Mouse (Mus musculus): ENCODE measurements around the gene Nfkbil1. TPM values are rescaled to one million over a fixed set of nuclear protein-coding genes. Genes with fewer than 3 reads are reported as not detected.

Nfkbil1 gene
- polyA plus RNA-seq, 1 experiment from 2014 or later, result 11.0 TPM

DNA sequence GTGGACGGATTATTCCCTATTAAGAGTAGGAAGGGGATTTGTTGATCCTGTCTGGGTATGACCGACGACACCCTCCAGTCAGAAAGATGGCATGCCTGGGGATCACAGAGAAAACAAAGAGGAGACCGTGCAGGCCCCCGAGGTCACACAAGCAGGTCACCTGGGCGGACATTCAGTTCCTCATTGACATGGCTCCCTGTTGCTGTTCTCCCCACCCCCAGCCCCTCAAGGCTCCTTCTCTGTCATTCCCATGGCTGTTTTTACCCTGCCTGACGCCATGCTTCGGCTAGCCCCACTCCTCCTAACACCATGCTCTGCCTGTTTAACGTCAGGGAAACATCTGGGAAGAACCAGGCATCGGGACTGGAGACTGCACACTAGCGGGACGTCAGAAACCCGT lies 26.1 kb upstream of the Nfkbil1 start:
- peaks cover 4% of the 10 kb centered on the region; the same call in 1 of the 2 replicates for H3K4me1 ChIP-seq (replicated peaks)
- H3K4me3 ChIP-seq (replicated peaks), result no peak overlapping the region
- H3K9ac ChIP-seq, result no peak overlapping the region
- 68% methylated on average over 13 of the region's 13 CpGs for WGBS
- H3K27ac ChIP-seq, result no peak overlapping the region
- H3K9me3 ChIP-seq, result no peaks in the 10 kb centered on the region
- H3K36me3 ChIP-seq, result no peaks in the 10 kb centered on the region
- no peak for ATAC-seq
- H3K4me2 ChIP-seq (replicated peaks), result no peak overlapping the region
- peaks cover 9% of the 10 kb centered on the region for H3K27me3 ChIP-seq (replicated peaks)

- Histone ChIP-seq H3K4me2 (replicated peaks) (no peak overlapping the region), H3K4me3 (replicated peaks) (no peak overlapping the region), H3K27me3 (replicated peaks) (peaks cover 9% of the 10 kb centered on the region), H3K9ac (no peak overlapping the region), H3K27ac (no peak overlapping the region), H3K9me3 (no peaks in the 10 kb centered on the region), H3K4me1 (replicated peaks) (peaks cover 4% of the 10 kb centered on the region; the same call in 1 of the 2 replicates), H3K36me3 (no peaks in the 10 kb centered on the region)
- no peak for ATAC-seq
- 69% methylated on average over 4 of the region's 4 CpGs for WGBS
These were observed 24.0 kb upstream of the Nfkbil1 start for GRCm38 (mm10) chr17:35259621-35260020.

GRCm38 (mm10) chr17:35258492-35259478 lies 23.2 kb upstream of the Nfkbil1 start:
- H3K4me1 ChIP-seq (replicated peaks), result peaks cover 4% of the 10 kb centered on the region; the same call in 1 of the 2 replicates
- peaks cover 9% of the 10 kb centered on the region for H3K27me3 ChIP-seq (replicated peaks)
- H3K36me3 ChIP-seq, result peaks cover 8% of the 10 kb centered on the region; the same call in 1 of the 2 replicates
- H3K4me3 ChIP-seq (replicated peaks), result no peak overlapping the region
- 55% methylated on average over 14 of the region's 14 CpGs for WGBS
- no peak for ATAC-seq
- H3K27ac ChIP-seq, result no peak overlapping the region
- H3K4me2 ChIP-seq (replicated peaks), result peak overlapping the region; percentile 64; the same call in 1 of the 2 replicates
- no peak overlapping the region for H3K9ac ChIP-seq
- no peaks in the 10 kb centered on the region for H3K9me3 ChIP-seq

DNA sequence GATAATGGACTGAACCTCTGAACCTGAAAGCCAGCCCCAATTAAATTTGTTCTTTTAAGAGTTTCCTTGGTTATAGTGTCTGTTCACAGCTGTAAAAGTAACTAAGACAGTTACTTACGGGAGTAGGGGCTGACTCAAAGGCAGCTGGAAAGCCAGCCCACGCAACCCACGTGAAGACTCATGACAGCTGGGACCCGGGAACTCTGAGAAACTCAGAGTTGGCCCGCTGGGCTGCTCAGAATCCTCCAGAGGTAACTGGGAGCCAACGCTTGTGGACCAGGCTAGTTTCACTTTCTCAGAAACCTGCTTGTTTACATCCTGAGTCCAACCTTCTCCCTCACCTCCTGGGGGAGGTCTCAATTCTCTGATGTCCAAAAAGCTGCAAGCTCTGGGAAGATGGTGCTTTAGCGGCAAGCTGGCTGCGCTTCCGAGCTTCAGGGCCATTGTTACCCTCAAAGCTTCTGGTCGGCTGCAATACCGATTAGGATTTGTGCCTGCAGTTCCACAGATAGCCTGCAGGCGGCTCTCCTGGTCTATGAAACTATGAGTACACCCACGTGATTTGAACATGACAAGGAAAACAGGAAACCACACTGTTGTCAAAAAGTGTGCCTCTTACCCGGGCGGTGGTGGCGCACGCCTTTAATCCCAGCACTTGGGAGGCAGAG lies 22.4 kb upstream of the Nfkbil1 start:
- 13% methylated on average over 17 of the region's 17 CpGs for WGBS
- Histone ChIP-seq H3K9me3 (no peaks in the 10 kb centered on the region), H3K4me2 (replicated peaks) (peak overlapping the region; percentile 64), H3K27ac (no peak overlapping the region), H3K4me1 (replicated peaks) (peaks cover 4% of the 10 kb centered on the region; the same call in 1 of the 2 replicates), H3K9ac (peak overlapping the region; percentile 34; the same call in 1 of the 2 replicates), H3K4me3 (replicated peaks) (peak overlapping the region; percentile 31), H3K36me3 (peaks cover 14% of the 10 kb centered on the region), H3K27me3 (replicated peaks) (peaks cover 6% of the 10 kb centered on the region; the same call in 1 of the 2 replicates)
- 0 out of 2 replicates have a peak, but pooled peaks have one; percentile 16 for ATAC-seq

DNA sequence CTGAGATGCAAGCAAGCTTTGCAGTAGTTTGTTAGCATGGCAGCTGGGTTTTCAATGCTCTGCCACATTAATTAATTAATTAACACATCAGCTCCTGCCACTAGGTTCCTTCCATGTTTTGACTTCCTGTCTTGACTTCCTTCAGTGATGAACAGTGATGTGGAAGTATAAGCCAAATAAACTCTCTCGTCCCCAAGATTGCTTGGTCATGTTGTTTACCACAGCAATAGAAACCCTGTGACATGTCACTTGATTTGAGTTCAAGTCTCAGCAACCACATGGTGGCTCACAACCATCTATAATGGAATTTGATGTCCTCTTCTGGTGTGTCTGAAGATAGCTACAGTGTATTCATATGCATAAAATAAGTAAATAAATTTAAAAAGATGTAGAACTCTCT lies 21.8 kb upstream of the Nfkbil1 start:
- ATAC-seq, result no peak
- WGBS, result 68% methylated on average over 1 of the region's 1 CpGs
- H3K9me3 ChIP-seq, result no peaks in the 10 kb centered on the region

GRCm38 (mm10) chr17:35255704-35256103 lies 20.1 kb upstream of the Nfkbil1 start:
- Histone ChIP-seq H3K9me3 (no peaks in the 10 kb centered on the region), H3K36me3 (peaks cover 34% of the 10 kb centered on the region), H3K4me1 (replicated peaks) (no peaks in the 10 kb centered on the region), H3K27ac (no peak overlapping the region), H3K4me3 (replicated peaks) (no peak overlapping the region), H3K9ac (no peak overlapping the region), H3K4me2 (replicated peaks) (no peak overlapping the region), H3K27me3 (replicated peaks) (no peaks in the 10 kb centered on the region)
- ATAC-seq, result no peak
- WGBS, result 53% methylated on average over 4 of the region's 4 CpGs

More for the DNA sequence above, 21.8 kb upstream of the Nfkbil1 start:
- Histone ChIP-seq H3K27me3 (replicated peaks) (0 out of 2 replicates have a peak, but pooled peaks cover 5% of the 10 kb centered on the region), H3K27ac (no peak overlapping the region), H3K4me1 (replicated peaks) (peaks cover under 1% of the 10 kb centered on the region; the same call in 1 of the 2 replicates), H3K4me3 (replicated peaks) (no peak overlapping the region), H3K4me2 (replicated peaks) (no peak overlapping the region), H3K36me3 (peaks cover 20% of the 10 kb centered on the region), H3K9ac (no peak overlapping the region)

- H3K9me3 ChIP-seq, result no peaks in the 10 kb centered on the region
- H3K9ac ChIP-seq, result no peak overlapping the region
- no peak overlapping the region for H3K4me3 ChIP-seq (replicated peaks)
- no peak for ATAC-seq
- no peak overlapping the region for H3K27ac ChIP-seq
- peaks cover 38% of the 10 kb centered on the region for H3K36me3 ChIP-seq
- 62% methylated on average over 3 of the region's 3 CpGs for WGBS
- no peak overlapping the region for H3K4me2 ChIP-seq (replicated peaks)
- H3K4me1 ChIP-seq (replicated peaks), result no peaks in the 10 kb centered on the region
- no peaks in the 10 kb centered on the region for H3K27me3 ChIP-seq (replicated peaks)
These were observed 19.7 kb upstream of the Nfkbil1 start for GRCm38 (mm10) chr17:35255301-35255700.

DNA sequence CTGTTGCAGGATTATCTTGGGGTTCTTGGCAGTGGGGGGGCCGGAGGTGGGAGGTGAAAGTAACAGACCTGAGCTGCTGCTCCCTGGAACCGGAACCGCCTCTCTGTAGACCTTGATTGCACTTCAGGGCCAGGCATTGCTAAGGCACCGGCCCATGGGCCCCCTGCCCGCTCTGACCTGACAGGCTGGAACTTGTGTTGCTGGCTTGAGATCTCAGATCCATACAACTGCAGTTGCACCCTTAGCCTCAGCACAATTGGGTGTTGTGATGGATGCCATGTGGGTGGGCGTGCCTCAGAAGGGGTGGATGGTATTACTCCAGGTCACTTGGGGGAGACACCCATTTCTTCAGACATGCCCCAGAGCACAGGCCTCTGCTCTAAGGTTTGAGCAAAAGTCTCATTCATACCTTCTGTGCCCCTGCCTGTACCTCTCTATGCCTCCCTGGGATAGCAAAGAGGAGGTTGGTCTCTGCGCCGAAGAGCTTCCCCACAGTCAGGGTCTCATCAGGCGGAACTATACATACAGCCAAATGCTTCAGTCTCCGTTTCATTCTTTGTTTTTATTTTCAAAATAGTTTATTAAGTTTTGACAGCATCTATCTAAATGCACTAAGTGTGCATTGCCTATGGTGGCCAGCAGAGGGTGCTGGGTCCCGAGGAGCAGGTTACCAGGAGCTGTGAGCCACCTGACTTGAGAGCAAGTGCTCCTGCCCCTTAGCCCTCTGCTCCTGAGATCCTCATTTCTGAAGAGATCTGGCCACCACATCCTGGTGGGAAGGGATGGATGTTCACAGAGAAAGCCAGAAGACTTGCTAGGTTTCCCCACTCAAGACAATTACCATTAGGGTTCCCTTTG lies 18.9 kb upstream of the Nfkbil1 start:
- peak; percentile 32; the same call in 1 of the 2 replicates for ATAC-seq
- Histone ChIP-seq H3K4me3 (replicated peaks) (no peak overlapping the region), H3K27ac (no peak overlapping the region), H3K27me3 (replicated peaks) (no peaks in the 10 kb centered on the region), H3K4me1 (replicated peaks) (0 out of 2 replicates have a peak, but pooled peaks cover under 1% of the 10 kb centered on the region), H3K9ac (no peak overlapping the region), H3K4me2 (replicated peaks) (no peak overlapping the region), H3K9me3 (no peaks in the 10 kb centered on the region), H3K36me3 (peaks cover 46% of the 10 kb centered on the region)
- WGBS, result 57% methylated on average over 11 of the region's 11 CpGs

DNA sequence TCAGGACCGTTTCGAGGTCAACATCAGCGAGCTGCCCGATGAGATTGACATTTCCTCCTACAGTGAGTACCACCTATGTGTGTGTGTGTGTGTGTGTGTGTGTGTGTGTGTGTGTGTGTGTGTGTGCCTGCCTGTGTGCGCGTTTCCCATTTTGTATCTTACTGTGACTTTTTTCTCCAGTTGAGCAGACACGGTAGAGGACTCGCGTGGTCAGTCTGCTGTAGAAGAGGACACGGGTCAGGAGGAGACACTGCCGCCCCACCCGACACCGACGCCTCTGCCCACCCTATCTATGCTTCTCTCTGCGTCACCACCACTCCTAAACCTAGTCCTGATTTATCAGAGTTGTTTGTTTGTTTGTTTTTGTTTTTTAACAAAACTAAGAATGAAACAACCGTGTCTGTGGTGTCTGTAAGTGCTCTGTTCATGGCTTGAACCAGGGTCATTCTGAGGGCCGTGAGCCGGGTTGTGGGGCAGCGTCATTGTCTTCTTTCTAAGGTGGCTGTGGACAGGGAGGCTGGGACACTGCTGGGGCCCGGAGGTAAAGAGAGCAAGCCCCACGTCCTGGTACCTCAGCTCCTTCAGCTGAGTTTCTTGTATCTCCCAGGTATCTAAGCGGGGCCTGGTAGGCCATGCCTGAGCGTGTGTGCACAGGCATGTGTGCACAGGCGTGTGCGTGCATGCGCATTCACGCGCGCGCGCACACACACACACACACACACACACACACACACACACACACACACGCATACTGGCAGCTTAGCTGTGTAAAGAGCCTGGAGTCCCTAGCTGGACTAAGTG lies 17.9 kb upstream of the Nfkbil1 start:
- Histone ChIP-seq H3K9me3 (no peaks in the 10 kb centered on the region), H3K9ac (no peak overlapping the region), H3K4me3 (replicated peaks) (no peak overlapping the region), H3K36me3 (peaks cover 56% of the 10 kb centered on the region), H3K4me2 (replicated peaks) (no peak overlapping the region), H3K27me3 (replicated peaks) (no peaks in the 10 kb centered on the region), H3K4me1 (replicated peaks) (0 out of 2 replicates have a peak, but pooled peaks cover 3% of the 10 kb centered on the region), H3K27ac (no peak overlapping the region)
- no peak for ATAC-seq
- WGBS, result 85% methylated on average over 30 of the region's 32 CpGs

GRCm38 (mm10) chr17:35252619-35253292 lies 17.2 kb upstream of the Nfkbil1 start:
- no peak overlapping the region for H3K9ac ChIP-seq
- 76% methylated on average over 18 of the region's 18 CpGs for WGBS
- no peaks in the 10 kb centered on the region for H3K9me3 ChIP-seq
- no peak for ATAC-seq
- peaks cover 60% of the 10 kb centered on the region for H3K36me3 ChIP-seq
- 0 out of 2 replicates have a peak, but pooled peaks cover 3% of the 10 kb centered on the region for H3K4me1 ChIP-seq (replicated peaks)
- H3K4me2 ChIP-seq (replicated peaks), result no peak overlapping the region
- H3K27ac ChIP-seq, result no peak overlapping the region
- H3K27me3 ChIP-seq (replicated peaks), result no peaks in the 10 kb centered on the region
- H3K4me3 ChIP-seq (replicated peaks), result no peak overlapping the region

Measured in intestine, embryonic 15.5 days (tissue).